Mouse (Mus musculus): ENCODE data around the gene Clca3a2.
"Not testable (repeated sequence)": the region's sequence is repeated elsewhere in the genome, so short reads cannot be mapped to it uniquely, and the experiment has no call there.

The Clca3a2 gene

DNA sequence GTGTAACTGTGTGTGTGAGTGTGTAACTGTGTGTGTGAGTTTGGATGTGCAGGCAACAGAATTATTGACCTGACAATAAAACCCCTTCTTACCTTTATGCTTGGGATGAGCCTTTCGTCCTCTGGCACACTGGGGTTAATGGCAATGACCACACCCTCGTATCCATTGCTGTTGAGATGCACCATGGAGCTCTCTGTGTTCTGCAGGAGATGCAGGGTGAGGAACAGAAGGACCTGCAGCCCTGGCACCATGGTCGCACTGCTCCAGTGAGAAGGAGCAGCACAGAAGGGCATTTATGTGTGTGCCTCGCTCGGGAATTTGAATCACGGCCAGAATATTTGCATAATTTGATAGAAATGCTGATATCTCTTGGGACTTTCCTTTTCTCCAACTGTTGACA lies at the start of gene Clca3a2:
Clca3a2 (minus strand) TSS at position 276 of the 400 bp plus-strand sequence.
- not testable (repeated sequence) for DNase-seq

DNA sequence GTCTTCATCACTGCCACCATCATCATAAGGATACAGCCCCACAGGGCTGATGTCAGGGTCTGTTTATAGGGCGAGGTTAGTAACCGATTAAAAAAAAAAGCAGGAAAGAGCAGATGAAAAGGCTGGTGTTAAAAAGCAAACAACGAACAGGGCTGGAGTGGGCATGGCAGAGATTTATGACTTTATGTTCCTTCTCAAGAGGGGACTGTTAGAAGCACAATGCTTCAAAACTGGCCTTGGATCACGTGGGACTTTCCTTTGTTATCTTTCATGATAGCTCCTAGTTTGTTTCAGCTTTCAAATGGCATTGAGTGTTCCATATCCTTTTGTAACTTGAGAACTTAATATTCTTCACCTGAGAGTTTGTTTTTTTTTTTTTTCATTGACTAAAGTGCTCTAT lies 30.3 kb upstream of the Clca3a2 start:
- no peak for DNase-seq

DNA sequence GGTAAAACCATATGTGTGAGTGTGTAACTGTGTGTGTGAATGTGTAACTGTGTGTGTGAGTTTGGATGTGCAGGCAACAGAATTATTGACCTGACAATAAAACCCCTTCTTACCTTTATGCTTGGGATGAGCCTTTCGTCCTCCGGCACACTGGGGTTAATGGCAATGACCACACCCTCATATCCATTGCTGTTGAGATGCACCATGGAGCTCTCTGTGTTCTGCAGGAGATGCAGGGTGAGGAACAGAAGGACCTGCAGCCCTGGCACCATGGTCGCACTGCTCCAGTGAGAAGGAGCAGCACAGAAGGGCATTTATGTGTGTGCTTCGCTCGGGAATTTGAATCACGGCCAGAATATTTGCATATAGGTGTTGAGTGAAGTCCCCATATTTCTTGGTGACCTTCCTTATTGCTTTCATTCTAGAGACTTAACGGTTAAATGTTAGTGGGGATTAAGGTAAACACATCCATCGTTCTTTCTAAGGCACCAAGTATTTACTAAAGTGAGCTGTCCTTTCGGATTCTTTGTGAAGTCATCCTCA lies 29.8 kb upstream of the Clca3a2 start, which contains the start of gene Clca3b:
Clca3b (minus strand) TSS at position 344 of the 543 bp plus-strand sequence.
- DNase-seq, result not testable (repeated sequence)

DNA sequence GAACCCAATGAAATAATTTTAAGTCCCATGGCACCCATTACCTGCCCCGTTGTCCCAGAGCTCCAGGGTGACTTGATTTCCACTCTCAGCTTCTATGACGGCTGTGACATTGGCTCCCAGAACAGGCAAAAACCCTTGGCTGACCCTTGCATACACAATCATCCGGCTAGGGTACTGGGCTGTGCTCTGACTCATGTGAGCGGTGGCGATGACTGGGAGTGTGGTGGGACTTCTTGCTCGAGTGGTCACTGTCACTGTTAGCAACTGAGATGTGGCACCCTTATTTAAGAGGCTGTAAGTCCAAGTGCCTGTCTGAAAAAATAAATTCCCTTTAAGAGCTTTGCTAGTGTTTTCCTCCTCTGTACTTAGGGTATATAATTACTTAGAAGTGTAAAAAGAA lies 8.0 kb upstream of the Clca3a2 start:
- no peak for DNase-seq

DNA sequence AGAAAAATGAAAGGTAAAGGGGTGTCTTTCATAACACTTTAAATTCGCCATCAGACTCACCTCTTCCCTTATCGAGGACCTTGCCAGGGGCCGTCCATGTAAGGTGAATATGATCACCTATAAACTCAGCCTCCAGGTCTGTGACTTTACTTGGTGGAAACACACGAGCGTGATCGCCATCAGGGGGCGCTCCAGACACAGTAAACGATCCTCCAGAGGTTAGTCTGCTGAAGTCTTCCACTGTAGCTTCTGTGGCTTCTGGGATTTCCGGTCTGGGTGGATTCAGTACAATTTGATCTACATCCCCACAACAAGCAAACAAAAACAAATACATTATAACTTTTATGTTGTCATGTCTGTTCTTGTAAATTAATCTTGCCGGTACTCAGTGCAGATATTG lies 5.9 kb upstream of the Clca3a2 start:
- peak; percentile 56 to 81 for DNase-seq

DNA sequence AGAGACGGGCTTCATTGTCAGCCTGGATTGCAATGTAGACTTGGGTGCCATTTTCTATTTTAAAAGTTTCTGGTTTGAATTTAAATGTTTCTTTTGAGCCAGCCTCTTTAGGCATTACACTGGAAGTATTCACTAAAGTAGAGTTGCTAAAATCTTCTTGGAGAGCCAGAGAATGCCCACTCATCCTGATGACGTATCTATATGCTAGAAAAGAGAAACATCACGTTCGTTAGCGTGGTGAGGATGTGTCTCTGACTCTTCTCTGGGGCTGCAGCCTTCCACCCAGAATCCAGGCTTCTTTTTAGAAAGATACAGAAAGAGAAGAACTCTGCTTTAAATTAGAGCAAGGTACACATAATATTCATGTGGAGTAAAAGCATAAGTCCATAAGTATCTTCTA lies 4.0 kb upstream of the Clca3a2 start:
- DNase-seq, result no peak

DNA sequence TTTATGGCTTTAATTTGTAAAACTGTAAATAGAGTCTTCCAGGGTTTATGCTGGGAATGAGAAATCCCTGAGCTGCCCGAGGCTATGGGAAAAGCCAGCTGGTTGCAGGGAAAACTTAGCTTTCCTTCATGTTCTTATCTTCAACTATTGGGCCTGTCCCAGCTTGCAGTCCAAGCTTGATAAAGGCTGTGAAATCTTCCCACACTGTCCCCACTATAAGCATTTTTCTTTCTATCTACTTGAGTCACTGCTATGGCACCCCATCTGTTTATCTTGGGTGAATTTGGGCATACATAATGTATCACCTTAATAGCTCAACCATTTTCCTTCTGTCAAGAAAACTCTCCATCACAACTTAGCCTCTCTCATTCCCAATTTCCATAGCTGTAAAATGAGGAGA lies 1.3 kb upstream of the Clca3a2 start:
- no peak for DNase-seq

DNA sequence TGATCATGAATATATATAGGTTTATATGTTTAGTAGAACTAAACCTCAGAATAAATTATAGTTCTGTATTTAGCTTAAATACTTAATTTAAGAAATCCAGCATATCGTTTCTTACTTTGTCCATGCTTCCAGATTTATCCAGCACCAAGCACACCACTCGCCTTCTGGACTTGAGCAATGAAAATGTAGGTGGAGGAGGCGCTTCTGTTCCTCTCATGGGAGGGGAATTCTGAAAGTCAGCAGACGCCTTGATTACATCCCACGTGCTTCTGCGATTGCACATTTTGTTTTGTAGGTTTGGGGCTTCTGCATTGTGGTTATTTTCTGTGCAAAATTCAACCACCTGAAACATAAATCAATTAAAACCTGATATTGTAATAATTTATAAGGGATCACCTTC lies 6.0 kb downstream of the Clca3a2 start:
- not testable (repeated sequence) for DNase-seq

DNA sequence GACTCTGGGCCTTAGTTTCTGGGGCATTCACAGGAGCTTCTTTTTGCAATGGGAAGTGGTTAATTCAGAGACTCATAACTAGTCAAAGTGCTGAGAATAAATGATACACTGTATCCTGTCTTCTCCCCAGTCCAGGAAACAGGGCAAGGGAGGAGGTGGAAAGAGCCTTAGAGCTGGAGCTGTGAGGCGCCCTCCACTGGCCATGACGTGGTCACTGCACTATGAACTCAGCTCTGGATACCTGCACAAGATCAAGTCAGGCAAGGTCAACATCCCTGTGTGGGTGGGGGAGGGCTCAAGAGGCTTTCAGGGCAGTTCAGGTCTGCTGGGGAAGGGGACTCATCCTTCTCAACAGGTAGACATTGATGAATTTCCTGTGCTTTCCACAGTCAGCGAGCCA lies 7.5 kb downstream of the Clca3a2 start:
- DNase-seq, result no peak

DNA sequence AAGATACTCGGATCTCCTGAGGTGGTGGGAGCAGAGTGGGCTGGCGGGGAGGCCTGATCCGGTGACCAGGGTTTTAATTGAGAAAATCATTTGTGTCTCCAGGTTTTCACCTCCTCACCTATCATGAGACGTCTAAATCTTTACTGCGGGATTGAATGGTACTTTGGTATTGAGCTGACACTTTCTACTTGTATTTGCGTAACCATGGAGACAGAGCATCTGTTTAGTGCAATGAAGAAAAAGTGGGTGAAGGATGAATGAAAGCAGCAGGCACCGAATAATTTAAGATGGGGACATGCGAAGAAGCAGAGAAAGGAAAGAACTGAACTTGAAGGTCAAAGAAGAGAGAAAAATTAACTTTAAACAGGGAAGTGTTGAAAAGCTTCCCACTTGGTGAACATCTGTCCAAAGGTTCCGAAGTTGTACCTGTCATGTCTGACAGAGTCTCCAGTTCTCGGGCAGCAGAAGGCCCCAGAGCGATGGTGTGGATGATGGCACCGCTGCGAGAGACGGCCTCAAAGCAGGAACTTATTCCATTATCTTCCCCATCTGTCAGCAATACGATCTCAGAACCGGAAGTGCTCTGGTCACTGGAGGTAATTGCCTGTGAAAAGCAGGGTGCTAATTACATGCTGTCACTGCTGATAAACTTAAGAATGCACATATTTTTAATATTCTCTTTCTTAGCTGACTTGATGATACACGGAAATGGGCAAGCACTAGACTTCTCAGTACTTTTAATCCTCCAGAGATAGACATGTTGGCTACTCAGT lies 11.0 kb downstream of the Clca3a2 start:
- DNase-seq, result not testable (repeated sequence)

DNA sequence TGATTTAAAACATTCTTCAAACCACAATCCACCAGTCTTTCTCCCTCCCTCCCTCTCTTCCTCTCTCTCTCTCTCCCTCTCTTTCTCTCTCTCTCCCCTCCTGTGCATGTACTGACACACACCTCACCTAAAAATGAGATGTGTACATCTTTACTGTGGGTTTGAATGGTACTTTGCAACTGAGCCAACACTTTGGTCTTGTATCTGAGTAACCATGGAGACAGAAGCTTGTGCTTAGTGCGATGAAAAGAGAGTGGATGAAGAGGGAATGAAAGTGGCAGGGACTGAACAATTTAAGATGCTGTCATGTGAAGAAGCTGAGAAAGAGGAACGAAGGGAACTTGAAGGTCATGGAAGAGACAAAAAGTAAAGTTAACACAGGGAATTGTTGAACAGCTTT lies 12.7 kb downstream of the Clca3a2 start:
- DNase-seq, result not testable (repeated sequence)

DNA sequence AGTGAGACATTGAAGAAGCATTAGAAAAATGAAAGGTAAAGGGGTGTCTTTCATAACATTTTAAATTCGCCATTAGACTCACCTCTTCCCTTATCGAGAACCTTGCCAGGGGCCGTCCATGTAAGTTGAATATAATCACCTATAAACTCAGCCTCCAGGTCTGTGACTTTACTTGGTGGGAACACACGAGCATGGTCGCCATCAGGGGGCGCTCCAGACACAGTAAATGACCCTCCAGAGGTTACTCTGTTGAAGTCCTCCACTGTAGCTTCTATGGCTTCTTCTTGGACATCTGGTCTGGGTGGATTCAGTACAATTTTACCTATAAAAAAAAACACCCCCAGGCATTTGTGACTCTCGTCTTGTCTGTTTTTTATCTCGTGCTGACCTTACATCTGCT lies 17.4 kb downstream of the Clca3a2 start:
- peak in 1 of 2 experiments; percentile 11 for DNase-seq

DNA sequence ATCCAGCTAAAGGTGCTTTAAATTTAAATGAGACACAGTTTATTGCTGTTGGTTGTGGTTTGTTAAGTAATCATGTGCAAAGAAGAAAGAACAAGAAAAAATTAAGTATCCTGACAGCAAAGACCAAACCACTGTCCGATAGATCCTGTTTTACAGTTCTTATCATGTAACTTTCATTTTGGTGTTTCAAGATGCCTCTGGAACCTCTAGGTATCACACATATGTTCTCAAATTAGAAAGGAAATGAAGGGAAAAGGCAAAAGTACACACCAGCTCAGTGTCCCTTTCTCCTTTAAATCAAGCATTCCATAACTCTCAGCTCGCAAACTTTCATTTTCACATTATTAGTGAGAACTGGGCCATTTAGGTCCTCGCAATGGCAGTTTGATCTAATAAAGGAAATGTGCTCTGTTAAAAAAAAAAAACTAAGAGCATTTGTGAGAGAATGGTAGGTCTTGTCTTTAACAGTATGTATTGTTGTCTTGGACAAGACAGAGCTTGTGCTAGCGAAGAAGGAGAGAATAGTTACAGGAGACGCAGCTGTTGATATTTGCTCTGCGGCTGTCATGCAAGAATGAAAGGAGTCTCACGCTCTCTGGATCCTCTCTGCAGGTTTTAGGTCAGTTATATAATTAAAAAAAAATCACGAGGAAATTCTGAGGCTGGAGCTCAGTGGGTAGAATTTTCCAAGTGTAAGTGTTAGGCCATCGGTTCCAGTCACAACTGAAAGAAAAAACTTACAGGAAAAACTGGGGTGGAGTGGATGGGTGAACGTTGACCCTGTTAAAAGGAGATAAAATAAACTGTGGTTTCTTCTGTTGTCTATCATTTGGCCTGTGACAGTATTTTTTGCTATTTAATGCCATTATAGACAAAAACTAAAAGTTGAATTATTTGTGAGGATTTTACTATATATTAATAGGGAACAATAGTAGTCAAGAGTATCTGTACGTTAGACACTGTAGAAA lies 33.8 kb downstream of the Clca3a2 start:
- no peak for DNase-seq

DNA sequence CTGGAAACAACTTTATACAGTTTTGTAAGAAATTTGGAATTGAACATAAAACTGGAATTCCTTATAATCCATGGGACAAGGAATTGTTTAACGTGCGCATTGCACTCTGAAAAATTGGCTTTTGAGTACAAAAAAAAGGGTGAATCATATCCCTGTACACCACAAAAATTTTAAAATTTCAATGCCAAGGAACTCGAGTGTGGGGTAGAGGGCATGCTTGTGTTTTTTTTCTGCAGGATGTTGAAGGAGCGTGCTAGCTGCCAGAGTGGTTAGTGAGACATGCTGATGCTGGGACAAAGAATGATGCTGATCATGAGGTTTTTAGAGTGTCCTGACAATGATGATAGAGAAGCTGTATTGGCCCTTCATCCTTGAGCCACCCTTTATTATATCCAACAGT lies 54.1 kb downstream of the Clca3a2 start:
- DNase-seq, result no peak

DNA sequence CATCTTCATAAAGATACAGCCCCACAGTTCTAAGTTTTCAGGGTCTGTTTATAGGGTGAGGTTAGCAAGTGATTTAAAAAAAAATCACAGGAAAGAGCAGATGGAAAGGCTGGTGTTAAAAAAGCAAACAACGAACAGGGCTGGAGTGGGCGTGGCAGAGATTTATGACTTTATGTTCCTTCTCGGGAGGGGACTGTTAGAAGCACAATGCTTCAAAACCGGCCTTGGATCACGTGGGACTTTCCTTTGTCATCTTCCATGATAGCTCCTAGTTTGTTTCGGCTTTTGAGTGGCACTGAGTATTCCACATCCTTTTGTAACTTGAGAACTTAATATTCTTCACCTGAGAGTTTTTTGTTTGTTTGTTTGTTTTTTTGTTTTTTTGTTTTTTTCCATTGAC lies 57.8 kb downstream of the Clca3a2 start:
- no peak for DNase-seq

DNA sequence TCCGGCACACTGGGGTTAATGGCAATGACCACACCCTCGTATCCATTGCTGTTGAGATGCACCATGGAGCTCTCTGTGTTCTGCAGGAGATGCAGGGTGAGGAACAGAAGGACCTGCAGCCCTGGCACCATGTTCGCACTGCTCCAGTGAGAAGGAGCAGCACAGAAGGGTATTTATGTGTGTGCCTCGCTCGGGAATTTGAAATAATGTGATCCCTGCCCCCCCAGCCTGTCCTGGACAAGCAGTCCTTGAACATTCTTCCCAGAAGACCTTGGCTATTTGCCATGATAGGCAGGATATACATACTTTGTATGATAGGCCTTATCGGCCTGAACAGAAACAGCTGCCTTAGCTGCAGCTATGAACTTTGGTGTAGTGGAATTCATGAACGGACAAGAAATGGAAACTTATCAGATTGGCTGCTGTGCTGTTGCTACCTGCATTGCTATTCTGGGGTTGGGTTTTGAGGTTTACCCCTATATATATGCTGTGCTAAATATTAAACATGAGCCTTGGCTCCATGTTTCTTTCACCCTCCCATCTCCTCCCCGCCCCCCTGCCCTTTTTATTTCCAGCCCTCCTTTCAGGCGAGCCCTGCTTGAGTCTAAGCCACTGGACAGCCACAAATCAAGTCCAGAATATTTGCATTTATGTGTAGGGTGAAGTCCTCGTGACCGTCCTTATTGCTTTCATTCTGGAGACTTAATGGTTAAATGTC lies 58.5 kb downstream of the Clca3a2 start, which contains the start of gene Clca3a1:
Clca3a1 (minus strand) TSS at position 386 of the 718 bp plus-strand sequence.
- DNase-seq, result no peak

DNA sequence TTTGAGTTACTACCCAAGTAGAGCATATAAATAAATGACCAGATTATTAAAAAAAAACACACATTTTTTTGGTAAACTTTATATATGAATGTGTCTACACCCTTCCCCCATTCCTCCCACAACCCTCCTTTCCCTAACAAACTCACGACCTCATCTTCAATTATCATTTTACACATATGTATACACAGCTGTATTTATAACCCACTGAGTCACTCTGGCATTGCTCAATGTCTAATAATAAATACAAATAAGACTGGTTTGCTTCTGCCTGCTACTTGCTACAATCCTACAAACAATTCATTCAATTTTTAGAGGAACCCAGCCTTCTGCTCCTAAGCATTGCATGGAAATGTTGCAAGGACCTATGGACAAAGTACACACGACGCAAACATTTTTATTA lies 59.6 kb downstream of the Clca3a2 start:
- DNase-seq, result no peak

DNA sequence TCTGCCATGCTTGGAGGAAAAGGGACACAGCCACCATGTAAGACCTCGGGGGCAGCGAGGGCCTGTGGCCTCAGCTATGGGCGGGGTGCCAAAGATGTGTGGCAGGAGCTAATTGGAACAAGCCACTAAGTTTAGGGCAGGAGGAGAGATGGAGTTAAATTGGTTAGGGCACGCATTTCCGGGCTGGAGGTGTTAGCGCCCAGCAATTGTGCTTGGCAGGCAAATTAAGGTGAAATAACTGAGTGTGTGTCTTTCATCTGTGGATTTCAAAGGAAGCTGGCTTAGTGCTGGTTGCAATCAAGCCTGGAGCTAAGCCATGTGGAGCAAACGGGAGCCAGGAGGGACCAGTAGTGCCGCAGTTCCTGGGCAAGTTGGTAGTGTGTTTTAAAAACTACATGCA lies 63.2 kb downstream of the Clca3a2 start:
- peak in 1 of 2 experiments; percentile 13 for DNase-seq

DNA sequence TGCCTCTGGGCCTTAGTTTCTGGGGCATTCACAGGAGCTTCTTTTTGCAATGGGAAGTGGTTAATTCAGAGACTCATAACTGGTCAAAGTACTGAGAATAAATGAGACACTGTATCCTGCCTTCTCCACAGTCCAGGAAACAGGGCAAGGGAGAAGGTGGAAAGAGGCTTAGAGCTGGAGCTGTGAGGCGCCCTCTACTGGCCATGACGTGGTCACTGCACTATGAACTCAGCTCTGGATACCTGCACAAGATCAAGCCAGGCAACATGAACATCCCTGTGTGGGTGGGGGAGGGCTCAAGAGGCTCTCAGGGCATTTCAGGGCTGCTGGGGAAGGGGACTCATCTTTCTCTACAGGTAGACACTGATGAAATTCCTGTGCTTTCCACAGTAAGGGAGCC lies 66.2 kb downstream of the Clca3a2 start:
- peak in 1 of 2 experiments; percentile 14 for DNase-seq

DNA sequence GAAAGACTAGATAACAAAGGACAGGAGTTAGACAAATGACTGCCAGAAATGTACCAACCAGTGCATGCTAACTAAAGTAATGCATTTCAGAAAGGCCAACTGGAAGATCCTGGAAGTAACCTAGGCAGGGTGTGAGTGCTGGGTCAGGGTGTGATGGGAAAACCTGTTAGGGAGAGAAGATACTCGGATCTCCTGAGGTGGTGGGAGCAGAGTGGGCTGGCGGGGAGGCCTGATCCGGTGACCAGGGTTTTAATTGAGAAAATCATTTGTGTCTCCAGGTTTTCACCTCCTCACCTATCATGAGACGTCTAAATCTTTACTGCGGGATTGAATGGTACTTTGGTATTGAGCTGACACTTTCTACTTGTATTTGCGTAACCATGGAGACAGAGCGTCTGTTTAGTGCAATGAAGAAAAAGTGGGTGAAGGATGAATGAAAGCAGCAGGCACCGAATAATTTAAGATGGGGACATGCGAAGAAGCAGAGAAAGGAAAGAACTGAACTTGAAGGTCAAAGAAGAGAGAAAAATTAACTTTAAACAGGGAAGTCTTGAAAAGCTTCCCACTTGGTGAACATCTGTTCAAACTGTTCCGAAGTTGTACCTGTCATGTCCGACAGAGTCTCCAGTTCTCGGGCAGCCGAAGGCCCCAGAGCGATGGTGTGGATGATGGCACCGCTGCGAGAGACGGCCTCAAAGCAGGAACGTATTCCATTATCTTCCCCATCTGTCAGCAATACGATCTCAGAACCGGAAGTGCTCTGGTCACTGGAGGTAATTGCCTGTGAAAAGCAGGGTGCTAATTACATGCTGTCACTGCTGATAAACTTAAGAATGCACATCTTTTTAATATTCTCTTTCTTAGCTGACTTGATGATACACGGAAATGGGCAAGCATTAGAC lies 70.0 kb downstream of the Clca3a2 start:
- DNase-seq, result not testable (repeated sequence)

DNA sequence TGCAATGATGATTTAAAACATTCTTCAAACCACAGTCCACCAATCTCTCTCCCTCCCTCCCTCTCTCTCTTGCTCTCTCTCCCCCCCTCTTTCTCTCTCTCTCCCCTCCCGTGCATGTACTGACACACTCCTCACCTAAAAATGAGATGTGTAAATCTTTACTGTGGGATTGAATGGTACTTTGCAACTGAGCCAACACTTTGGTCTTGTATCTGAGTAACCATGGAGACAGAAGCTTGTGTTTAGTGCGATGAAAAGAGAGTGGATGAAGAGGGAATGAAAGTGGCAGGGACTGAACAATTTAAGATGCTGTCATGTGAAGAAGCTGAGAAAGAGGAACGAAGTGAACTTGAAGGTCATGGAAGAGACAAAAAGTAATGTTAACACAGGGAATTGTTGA lies 71.6 kb downstream of the Clca3a2 start:
- DNase-seq, result not testable (repeated sequence)

Measured in cerebellum, postnatal 25 days (tissue).